Mouse (Mus musculus) thymus, postnatal 36 days (tissue): ENCODE results near the gene Tmem270.

Source experiments
- DNase-seq, 2 experiments: peaks; one replicate each; pipeline ENCODE4 v3.0.0; 2022; ENCODE audit warnings: mixed read lengths in 2 of 2

Tmem270 gene

DNA sequence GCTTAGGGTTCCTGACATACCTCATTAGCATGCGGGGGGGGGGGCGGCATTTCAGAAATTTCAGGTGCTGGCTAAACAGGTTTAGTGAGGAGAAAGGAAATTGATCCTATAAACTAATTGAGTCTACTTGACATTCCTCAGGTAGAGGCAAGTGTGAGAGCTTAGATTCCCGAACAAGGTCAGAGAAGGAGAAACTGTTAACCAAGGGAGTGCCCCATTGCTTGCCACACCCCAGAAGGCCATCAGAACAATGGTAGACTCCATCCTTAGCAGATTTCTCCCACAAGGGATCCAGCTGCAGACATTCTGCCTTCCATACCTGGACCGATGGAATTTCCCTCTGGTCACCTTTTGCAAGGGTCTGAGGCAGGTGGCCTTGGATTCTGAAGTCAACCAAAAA is 20.2 kb upstream of the Tmem270 start:
- DNase-seq: no peak

DNA sequence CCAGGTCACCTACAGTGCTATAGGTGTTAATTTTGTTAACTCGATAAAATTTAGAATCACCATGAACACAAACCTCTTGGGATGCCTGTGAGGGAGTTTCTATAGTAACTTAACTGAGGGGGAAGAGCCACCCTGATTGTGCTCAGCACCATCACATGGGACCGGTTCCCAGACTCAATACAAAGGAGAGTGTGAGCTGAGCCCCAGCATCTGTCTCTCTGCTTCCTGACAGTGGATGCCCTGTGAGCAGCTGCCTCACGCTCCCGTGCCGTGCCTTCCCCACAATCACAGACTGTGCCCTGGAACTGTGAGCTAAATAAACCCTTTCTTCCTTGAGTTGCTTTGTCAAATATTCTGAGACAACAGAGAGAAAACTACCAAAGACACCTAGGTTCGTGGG is 16.6 kb upstream of the Tmem270 start:
- no peak for DNase-seq

DNA sequence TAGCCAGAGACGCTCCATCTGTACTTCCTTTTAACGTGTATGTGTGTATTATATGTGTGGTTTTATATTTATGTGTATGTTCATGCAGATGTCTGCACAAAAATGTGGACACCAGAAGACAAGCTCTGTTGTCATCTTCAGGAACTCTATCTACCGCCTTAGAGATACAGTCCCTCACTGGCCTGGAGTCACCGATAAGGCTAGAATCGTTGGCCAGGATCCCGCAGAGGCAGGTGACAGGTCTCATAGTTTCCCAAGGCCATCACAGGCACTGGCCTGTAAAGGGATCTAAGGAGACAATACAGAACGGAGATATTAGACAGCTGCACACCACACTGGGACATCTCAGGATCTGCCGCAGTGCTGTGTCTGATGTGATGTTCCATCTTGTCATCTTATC is 14.6 kb upstream of the Tmem270 start:
- DNase-seq: no peak

DNA sequence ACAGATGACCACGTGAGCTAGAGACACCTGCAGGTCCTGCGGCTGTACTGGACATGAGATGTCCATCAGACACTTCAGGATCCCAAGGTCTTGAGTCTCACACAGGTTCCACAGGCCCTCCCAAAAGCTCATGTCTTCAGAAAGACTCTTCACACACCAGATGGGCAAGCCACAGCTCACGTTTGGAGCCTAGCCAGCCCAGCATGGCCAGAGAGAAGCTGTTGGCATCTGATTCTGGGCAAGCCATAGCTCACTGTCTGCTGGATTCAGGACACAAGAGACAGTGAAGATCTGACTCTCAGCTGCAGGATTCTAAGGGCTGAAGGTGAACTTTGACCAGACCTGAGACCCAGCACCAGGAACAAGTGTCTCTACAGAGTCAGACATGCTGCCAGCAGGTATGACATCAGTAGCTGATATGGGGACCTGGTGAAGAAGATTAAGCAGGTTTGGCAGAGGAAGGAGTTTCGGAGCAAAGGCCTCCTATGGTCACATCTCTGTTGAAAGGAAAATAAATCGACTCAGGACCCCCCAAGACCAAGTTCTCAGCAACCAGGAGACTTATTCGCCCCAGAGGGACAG is 13.7 kb upstream of the Tmem270 start:
- no peak for DNase-seq

DNA sequence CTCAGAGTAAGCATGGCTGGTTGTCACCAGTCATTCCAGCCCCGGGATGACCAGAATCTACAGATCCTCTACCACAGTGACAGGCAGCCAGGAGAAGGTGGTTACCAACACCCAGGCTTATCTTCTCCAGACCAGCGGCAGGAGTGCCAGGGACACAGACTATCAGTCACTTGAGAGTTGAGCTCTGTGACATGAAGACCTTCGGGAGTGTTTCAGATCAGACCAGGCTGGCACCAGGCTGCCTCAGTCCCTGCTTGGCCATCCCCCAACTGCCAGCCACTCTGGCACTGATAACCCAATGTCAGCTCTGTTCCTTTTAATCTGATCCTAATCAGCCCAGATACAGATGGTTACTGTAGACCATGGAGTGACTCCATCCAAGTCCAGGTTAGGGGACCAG is 12.6 kb upstream of the Tmem270 start:
- DNase-seq: no peak

DNA sequence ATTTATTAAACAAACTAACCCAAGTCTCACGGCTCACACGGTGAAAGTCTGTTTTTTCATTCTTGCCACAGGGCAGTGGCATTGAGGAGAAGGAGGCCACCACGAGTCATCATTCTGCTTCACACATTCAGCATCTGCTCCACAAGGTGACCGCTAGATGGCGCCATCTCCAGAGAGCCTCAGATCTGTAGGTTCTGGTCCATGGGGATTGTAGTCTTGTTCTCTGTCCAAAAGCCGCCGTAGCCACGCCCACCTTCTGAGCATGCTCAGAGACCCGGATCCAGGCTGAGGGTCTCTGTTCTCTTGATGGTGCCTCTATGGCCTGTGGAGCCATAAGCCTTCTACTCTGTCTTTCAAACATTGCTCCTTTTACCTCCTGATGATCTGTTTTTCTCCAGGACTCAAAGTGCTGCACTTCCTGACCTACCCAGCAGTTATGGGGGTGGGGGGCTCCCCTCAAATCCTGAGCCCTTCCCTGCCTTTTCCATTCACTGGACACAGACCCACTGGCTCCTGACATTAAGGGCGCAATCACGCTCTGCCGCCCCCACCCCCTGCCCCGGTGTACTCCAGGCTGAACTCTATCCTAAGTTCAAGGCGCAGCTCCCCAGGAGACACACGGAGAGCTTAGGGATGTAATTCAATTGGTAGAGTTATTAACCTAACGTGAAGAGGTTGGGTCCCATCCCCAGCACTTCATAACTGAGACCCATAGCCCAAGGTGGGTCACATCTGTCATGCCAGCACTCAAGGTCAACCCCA is 11.7 kb upstream of the Tmem270 start:
- DNase-seq: peak; percentile 65 to 68

DNA sequence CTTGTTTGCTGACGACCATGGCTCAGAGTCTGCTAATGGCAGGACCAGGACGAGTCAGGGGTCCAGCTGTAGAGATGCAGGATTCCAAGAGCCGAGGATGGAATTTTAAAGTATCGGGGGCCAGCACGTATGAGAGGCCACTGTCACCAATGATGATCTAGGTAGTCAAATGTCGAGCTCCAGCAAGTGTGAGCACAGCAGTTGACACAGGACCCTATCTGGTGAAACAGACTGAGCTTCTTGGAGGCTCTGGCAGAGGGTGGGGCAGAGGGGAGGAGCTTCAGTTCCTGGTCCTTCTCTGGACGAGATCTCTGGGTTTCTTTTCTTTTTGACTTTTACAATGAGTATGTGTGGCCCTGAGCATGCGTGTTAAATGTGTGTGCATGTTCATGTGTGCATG is 8.8 kb upstream of the Tmem270 start, which contains the start of gene Cldn13:
Cldn13 (minus strand) TSS at position 216 of the 400 bp plus-strand sequence.
- no peak for DNase-seq

DNA sequence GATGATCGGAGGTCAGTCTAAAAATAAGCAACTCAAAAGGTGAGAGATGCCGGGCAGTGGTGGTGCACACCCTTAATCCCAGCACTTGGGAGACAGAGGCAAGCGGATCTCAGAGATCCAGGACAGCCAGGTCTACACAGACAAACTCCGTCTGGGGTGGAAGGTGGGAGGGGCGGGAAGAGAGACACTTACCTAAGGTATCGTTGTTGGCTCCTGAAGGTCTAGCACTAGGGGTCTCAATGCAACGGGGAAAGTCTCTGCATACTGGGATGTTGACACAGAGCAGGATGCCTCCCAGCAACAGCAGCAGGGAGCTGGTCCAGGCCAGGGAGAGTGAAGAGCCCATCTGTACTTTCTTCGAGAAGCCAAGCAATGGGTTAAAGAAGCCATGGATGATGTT is 8.0 kb upstream of the Tmem270 start:
- no peak for DNase-seq

DNA sequence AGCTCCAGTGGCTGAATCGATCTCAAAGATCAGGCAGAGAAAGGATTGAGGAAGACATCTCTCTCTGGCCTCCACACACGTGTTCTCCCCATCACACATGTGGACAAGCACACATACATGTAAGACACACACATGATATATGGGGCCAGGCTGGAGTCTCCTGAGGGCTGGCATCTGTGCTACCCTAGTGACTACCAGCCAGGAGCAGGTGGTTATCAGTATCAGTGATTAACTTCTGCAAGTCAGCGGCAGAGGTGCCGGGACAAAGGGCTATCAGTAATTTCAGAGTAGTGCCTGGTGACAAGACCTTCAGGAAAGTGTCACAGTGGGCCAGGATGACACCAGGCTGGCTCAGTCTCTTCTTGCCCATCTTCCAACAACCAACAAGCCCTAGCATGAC is 7.2 kb upstream of the Tmem270 start:
- no peak for DNase-seq

DNA sequence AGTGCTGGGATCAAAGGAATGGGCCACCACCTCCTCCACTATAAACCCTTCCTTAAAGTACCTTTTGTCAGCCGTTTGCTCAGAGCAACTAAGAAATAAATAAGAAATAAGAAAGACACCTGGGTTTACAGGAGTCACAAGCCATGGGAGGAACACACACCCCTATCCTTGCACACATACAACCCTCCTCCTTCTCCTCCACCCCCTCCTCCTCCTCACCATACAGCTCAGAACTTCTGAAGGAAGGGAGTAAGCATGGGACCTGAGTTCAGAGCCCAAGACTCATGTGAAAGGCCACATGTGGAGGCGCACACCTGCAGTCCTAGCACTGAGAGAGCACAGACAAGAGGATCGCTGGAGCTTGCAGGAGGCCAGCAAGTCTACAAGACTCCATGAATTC is 6.8 kb upstream of the Tmem270 start:
- no peak for DNase-seq

DNA sequence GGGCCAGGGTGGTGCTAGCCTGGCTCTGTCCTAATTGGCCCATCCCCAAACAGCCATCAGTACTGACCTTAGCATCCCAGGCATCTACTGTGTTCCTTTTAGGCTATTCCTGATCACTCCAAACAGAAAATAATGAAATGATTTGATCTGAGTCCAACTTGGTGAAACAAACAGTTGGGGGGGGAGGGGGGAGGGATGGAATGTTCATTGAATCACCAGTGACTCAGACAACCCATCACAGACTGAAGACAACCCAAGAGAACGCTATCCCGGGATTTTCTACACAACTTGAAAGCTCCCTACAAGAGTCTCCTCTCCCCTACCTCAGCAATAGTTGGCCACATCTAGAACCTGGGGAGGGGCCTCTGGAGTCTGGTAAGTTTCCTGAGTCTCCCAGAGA is 5.4 kb upstream of the Tmem270 start:
- DNase-seq: no peak

DNA sequence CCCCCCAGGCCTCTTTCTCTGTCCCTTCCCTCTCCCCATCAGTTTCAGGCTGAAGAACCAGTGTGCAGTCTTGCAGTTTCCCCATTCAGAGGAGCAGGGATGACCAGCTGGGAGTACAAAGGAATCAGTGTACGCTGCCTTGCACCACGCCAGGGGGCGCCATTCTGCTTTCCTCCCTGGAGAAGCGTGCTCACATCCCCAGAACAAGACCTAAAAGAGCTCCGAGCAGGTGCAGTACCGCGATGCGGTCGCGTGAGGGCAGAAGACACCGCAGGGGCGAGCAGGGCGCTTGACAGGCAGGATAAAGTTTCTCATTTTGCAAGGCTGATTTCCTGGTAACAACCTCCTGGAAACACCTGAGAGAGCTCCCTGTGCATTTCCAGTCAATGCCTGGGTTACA is 602 bp upstream of the Tmem270 start:
- DNase-seq: peak; percentile 92 to 97

DNA sequence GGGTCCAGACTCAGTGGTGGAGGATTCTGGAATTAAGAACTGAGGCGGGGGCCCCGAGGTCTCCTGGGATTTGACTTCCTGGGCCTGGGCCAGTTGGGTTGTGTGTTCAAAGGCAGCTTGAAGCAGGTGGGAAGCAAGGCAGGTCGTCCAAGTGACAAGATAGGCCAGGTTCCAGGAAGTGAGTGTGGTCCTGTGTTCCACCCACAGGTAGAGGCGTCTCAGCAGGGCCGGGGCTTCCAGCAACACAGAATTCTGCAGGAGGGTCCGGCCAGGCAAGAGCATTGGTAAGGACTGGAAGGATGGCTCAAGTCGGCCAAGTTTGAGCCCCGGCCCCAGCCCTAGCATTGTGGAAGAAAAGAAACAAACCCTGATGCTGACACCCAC is 4.9 kb downstream of the Tmem270 start:
- no peak for DNase-seq

DNA sequence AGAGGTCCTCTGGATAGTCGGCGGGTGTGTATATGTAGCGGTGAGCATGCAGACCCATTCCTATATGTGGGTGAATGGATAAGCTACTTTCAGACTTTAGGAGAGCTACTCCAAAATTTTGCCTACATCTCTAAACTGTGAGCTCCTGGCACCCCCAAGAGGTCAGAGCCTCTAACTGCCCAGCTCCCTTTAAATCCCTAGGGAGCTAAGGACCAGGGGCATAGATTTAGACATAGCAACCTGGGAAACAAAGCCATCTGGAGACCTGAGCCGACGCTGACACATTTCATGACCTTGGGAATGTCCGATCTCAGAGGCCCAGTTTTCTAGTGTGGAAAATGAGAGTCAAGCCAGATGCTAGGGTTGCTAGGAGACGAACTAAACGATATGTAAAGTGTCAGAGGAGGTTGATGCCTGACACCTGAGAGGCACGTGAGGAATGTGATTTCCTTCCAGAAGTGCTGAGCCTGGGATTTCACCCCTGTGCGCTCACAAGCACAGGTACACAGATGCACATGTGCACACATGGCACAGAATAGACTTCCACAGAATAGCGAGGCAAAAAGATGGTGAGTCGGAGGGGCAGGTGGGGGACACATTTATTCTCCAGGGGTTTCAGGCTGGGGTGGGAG is 5.4 kb downstream of the Tmem270 start:
- DNase-seq: no peak

DNA sequence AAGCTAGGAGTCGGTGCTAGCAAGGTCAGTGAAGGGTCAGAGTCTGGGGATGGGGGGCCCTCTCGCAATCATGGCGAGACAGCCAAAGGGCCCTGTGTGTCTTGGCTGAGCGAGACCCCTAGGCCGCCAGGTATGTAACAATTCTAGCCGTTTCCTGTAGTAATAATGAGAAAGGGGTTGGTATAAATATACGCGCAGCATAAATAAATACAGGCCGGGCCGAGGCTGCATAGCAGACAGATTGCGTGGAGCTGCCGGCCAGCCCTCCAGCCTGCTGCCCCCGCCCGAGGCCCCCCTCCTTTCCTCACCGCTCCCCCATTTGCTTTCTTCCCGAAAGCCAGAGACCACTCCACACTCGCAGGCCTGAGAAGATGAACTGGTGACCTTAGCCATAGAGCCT is 8.9 kb downstream of the Tmem270 start:
- DNase-seq: no peak

DNA sequence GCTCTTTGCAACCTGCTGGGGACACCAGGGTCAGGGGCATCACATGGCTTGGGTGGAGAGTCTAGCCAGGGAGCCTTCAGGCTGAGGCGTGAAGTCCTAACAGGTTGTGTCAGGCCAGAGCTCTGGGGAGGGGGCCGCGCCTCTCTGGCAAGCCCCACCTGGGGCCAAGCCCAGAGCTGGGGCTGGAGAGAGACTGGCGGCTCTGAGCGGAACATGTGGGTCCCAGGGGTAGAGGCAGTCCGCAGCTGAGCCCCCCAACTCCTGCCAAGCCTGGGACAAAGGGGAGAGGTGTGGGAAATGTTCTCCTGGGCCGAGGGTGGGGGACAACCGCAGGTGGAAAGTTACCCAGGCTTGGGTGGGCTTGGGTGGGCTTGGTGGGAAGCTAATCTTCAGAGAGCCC is 9.6 kb downstream of the Tmem270 start:
- DNase-seq: no peak

DNA sequence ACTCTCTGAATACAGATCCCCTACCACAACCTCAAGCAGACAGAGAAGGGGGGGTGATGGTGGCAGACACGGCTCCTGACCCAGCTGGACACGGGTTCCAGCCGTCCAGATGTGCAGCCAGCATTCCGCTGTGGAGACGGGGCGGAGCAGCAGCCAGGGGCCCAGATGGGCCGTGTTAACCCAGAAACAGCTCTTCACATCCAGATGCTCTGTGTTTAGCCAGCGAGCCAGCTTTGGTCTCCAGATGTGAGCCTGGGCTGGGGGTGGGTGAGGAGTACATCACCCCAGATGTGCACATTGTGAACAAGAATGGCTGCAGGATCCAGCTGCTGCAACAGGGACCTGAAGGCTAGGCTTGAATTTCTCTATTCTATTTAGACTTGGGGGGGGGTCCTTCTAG is 11.2 kb downstream of the Tmem270 start:
- DNase-seq: no peak

DNA sequence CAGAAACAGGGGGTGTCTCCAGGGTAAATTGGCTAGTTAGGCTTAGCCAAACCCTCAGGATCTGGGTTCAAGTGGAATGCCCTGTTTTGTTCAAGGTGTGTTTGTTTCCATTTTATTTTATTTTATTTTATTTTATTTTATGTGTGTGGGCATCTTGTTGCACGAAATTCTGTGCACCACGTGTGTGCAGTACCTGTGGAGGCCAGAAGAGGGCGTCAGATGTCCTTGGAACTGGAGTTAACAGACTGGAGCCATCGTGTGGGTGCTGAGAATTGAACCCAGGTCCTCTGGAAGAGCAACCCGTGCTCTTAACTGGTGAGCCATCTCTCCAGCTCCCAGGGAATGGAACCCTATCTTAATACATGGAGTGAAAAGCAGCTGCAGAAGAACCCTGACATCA is 13.8 kb downstream of the Tmem270 start:
- no peak for DNase-seq

DNA sequence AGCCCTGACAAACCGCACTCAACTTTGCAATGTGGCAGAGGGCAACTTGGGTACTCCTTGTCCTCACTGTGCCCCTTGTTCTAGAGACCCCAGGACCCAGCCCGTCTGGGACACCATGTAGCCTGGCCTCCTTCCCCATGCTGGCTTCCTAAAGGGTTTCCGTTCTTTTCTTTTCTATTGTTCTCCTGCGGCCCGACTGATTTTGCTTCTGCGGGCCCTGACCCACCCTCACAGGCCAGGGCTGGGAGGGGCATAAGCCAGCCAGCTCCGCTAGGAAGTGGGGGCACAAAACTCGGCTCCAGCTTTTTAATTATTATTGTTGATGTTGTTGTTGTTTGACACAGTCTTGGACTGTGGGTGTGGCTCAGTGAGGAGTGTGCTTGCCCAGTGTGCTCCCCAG is 15.0 kb downstream of the Tmem270 start:
- DNase-seq: no peak

DNA sequence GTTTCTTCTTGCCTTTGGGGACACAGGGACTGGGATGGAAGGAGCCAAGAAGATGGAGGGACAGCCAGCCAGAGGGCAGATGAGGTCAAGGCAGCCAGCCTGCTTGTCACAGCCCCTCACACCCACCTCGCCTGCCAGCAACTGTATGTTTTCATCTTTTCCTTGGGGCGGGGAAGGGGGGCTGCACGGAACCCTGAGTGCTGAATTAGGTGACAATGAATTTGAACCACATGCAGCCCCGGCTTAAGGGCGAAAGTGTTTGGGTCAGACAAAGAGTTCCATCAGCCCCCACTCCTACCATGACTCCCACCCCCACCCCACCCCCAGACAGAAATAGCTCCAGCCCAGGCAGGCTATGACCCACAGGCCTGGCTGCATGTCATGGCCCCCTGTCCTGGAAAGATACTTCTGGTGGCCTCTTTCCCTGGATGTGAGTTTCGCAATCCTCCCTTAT is 15.9 kb downstream of the Tmem270 start:
- DNase-seq: no peak

DNA sequence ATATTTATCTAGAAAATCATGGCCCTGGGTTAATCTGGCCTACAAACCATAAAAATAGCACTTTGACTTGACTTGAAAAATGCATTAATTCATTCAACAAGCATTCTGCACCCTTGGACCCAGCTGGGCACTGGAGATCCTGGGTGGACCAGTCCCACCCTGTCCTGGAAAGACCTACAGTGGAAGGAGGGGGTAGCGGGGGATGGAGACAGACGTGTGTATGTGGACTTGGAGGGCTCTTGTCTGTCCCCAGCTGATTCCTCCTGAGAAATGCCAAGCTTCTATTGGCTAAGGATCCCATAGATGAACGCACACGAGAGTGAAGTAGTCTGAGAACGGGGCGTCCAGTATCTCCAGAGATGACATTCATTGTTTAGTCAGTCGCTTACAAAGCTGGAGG is 18.0 kb downstream of the Tmem270 start:
- no peak for DNase-seq

DNA sequence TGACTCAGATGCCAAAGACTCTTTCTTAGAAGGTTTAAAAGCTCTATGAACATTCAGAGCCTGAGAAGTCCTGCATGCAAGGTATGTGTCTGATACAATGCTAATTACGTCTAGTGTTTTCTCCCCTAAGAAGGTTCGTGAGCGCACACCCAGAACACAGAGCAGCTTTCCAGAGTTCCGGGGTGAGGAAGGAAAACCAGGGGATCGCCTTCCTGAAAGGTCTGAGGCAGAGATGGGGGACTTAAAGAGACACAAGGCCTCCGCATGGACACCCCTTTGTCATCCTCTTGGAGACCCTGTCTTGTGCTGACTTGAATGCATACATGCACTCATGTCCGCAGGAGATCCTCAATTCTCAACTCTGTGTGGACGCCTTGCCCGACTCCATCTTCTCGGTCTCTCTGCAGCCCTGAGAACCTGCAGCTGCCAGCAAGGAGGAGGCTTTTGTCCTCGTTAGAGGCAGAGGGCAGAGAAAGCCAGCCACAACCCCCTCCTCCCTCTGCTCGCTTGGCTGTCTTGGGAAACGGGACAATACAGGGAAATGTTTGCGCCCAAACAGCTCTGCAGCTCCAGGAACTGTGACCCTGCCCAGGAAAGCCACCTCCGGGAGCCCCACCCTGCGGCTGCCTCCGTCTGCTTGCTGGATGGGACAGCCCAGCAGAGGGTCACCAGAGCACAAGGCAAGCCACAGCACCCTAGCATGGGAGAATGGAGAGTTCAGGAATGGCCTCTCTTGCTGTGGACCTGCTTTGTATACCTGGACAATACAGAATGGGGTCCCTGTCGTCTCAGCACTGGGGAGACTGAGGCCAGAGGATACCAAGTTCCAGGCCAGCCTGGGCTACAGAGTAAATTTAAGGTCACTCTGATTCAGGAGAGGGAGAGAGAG is 18.8 kb downstream of the Tmem270 start:
- no peak for DNase-seq

DNA sequence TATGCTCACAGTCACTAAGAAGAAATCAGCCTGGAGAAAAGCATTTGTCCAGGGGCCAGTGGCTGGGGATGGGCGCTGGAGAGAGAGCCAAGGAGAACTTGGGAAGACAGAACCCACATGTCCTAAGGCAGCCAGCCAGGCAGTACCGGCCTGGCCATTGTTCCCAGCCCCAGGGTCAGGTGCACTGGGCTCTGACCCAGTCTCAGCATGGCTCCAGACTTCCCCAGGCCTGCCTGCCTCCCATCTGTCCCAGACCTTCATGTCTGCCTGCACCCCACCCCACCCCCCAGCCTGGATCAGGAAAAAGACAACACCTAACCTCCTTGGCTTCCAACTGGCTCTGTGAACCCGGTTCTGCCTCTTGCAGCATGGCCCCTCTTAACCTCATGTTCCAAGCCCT is 23.5 kb downstream of the Tmem270 start:
- no peak for DNase-seq
